25 mouse cellular contexts compared by ENCODE assay signal in the genomic region with DNA sequence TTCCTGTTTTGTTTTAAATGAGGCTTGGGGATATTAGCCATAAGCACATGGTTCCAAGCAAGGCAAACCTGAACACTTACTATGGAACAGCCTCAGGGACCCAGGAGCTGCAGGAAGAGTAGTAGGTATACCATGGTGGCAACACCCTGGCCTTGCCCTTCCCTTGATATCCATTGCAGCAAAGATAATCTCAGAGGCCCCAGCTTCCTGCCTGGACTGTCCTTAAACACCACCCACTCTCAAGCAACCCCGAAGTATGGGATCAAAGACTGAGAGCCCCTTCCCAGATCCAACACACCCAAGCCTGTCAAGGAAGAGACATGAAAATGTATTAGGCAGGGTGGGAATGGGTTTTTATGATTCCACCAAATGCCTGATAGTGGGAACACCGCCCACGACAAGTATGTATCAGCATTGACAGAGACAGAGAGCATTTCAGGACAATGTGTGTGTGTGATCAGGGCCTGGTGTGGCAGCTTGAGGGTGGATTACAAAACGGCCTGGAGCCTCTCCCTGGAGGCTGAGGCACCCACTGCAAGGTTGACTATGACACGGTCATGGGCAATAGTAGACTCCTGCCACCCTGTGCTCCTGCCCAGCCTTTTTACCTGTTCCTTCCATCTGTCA.
DNase-seq lines count a peak whose midpoint lies in the region; ATAC-seq and TF ChIP-seq lines count a peak whose summit lies in the region.
"Had no signal": no experiment of that assay in that cellular context is flagged by ENCODE, and none has a peak within 500 bp of the region (broad histone marks: within the 10 kb centered on the region; RNA-seq: fewer than 3 reads in every experiment).

No protein-coding gene starts in this region.

- peak overlapping the region; percentile 89 for H3K27ac ChIP-seq in layer of hippocampus, adult 2 months
- H3K27ac ChIP-seq in forebrain, embryonic 11.5 days (ENCODE audit: low read depth, low read length), result no peak overlapping the region
- H3K27ac ChIP-seq: embryonic facial prominence, embryonic 10.5 days; embryonic facial prominence, embryonic 13.5 days; forebrain, embryonic 13.5 days; gastrocnemius, adult 2 months; hindbrain, embryonic 12.5 days; hindbrain, embryonic 15.5 days had no signal

- H3K4me3 ChIP-seq in layer of hippocampus, adult 2 months, result no peak overlapping the region
- H3K4me3 ChIP-seq in forebrain, embryonic 11.5 days (ENCODE audit: low read depth, low read length), result no peak overlapping the region
- H3K4me3 ChIP-seq: embryonic facial prominence, embryonic 10.5 days; embryonic facial prominence, embryonic 13.5 days; erythroblast, embryonic 14.5 days; forebrain, embryonic 13.5 days; gastrocnemius, adult 2 months; hindbrain, embryonic 12.5 days; hindbrain, embryonic 15.5 days had no signal

- WGBS in forebrain, embryonic 11.5 days, result 85% methylated on average over 5 of the region's 5 CpGs

- DNase-seq in layer of hippocampus, adult 18-20 months (ENCODE audit: low spot score in 2 of 2), result peak; percentile 62 to 89
- no peak for DNase-seq in layer of hippocampus, postnatal 10 days (ENCODE audit: low spot score in 2 of 2)
- peak; percentile 67 to 80 for DNase-seq in layer of hippocampus, adult 2 months (ENCODE audit: low spot score in 2 of 2)
- DNase-seq in layer of hippocampus, adult 9-11 months, result peak; percentile 88
- DNase-seq in forebrain, embryonic 11.5 days (ENCODE audit: low spot score), result no peak
- no peak for DNase-seq in retina, embryonic 14.5 days (ENCODE audit: low spot score)
- DNase-seq: adrenal gland, adult 2 months; adrenal gland, postnatal 14 days; cerebellum, adult 11-12 months; cerebellum, adult 8-10 months; cerebellum, postnatal 10 days; cerebellum, postnatal 36 days; embryo, embryonic 11 days; gastrocnemius, adult 2 months; gastrocnemius, postnatal 14 days; heart, adult 11 months had no signal

- H3K36me3 ChIP-seq in forebrain, embryonic 11.5 days (ENCODE audit: control insufficient read depth, insufficient read depth, low read length), result no peaks in the 10 kb centered on the region
- H3K36me3 ChIP-seq: embryonic facial prominence, embryonic 10.5 days; embryonic facial prominence, embryonic 13.5 days; hindbrain, embryonic 12.5 days; hindbrain, embryonic 15.5 days had no signal

- H3K9me3 ChIP-seq in forebrain, embryonic 11.5 days (ENCODE audit: control insufficient read depth, low read length), result no peaks in the 10 kb centered on the region
- H3K9me3 ChIP-seq: embryonic facial prominence, embryonic 10.5 days; embryonic facial prominence, embryonic 13.5 days; forebrain, embryonic 13.5 days; hindbrain, embryonic 12.5 days; hindbrain, embryonic 15.5 days had no signal

- H3K27me3 ChIP-seq in forebrain, embryonic 11.5 days (ENCODE audit: control insufficient read depth, insufficient read depth, low read length), result no peaks in the 10 kb centered on the region
- H3K27me3 ChIP-seq: embryonic facial prominence, embryonic 13.5 days; forebrain, embryonic 13.5 days; hindbrain, embryonic 12.5 days; hindbrain, embryonic 15.5 days had no signal

- H3K4me2 ChIP-seq in forebrain, embryonic 11.5 days (ENCODE audit: low read depth, low read length, severe bottlenecking), result no peak overlapping the region
- H3K4me2 ChIP-seq: embryonic facial prominence, embryonic 13.5 days; forebrain, embryonic 13.5 days; heart, embryonic 11.5 days; hindbrain, embryonic 12.5 days; hindbrain, embryonic 15.5 days had no signal

- H3K4me1 ChIP-seq in forebrain, embryonic 11.5 days (replicated peaks; ENCODE audit: control insufficient read depth, insufficient read depth, low read length), result no peaks in the 10 kb centered on the region
- H3K4me1 ChIP-seq: embryonic facial prominence, embryonic 10.5 days; embryonic facial prominence, embryonic 13.5 days; hindbrain, embryonic 12.5 days; hindbrain, embryonic 15.5 days had no signal

- no peak for ATAC-seq in forebrain, embryonic 11.5 days (replicated peaks; ENCODE audit: low FRiP score)
- ATAC-seq: CD4-positive, CD25-positive, alpha-beta regulatory T cell, adult 4 months; forebrain, embryonic 13.5 days; forebrain, embryonic 16.5 days had no signal

- no peak overlapping the region for H3K9ac ChIP-seq in forebrain, embryonic 11.5 days (ENCODE audit: low read length)
- H3K9ac ChIP-seq: embryonic facial prominence, embryonic 13.5 days; forebrain, embryonic 13.5 days; hindbrain, embryonic 12.5 days; hindbrain, embryonic 15.5 days had no signal

- TF ChIP-seq CTCF in layer of hippocampus, adult 2 months (conservative IDR thresholded peaks at IDR 0.05), result no peak

Comparison
In these comparisons a context has a peak if more than half of its experiments do, and no peak if none do; other contexts are left out.
1. DNase-seq: peak in layer of hippocampus, adult 18-20 months (2 of 2), layer of hippocampus, adult 2 months (2 of 2) and layer of hippocampus, adult 9-11 months (single experiment); none in layer of hippocampus, postnatal 10 days (0 of 2), forebrain, embryonic 11.5 days (single experiment) and retina, embryonic 14.5 days (single experiment).